Comparison of ENCODE assay signal across 17 mouse cellular contexts in genomic region chr4:102505714-102506113, GRCm38 (mm10).
DNase-seq lines count a peak whose midpoint lies in the region; ATAC-seq and TF ChIP-seq lines count a peak whose summit lies in the region.
"Had no signal": no experiment of that assay in that cellular context is flagged by ENCODE, and none has a peak within 500 bp of the region (broad histone marks: within the 10 kb centered on the region; RNA-seq: fewer than 3 reads in every experiment).

No protein-coding gene starts in this region.

- DNase-seq in heart, adult 18-20 months, result peak; percentile 49 to 80
- no peak for DNase-seq in heart, embryonic 10.5 days (ENCODE audit: low spot score)
- no peak for DNase-seq in liver, postnatal 0 days
- DNase-seq in cerebellum, adult 8-10 months, result no peak
- DNase-seq: adrenal gland, adult 8-10 months; cerebellum, adult 2 months; kidney, adult 8-10 months; midbrain, embryonic 14.5 days; right cerebral cortex, postnatal 25 days had no signal

- no peak for TF ChIP-seq EP300 in liver, postnatal 0 days (IDR thresholded peaks at IDR 0.05; ENCODE audit: low read depth)

- H3K27ac ChIP-seq in heart, embryonic 10.5 days, result no peak overlapping the region
- H3K27ac ChIP-seq in liver, postnatal 0 days (ENCODE audit: low read depth), result no peak overlapping the region
- H3K27ac ChIP-seq in liver, embryonic 12.5 days, result no peak overlapping the region
- peak overlapping the region; percentile 67 for H3K27ac ChIP-seq in brown adipose tissue, adult 24 weeks (replicated peaks; ENCODE audit: low read depth, low read length)
- H3K27ac ChIP-seq in small intestine, adult 2 months (ENCODE audit: insufficient read depth, low read depth, low read length), result peak overlapping the region; percentile 83
- H3K27ac ChIP-seq: embryonic facial prominence, embryonic 15.5 days; heart, embryonic 13.5 days; hindbrain, embryonic 14.5 days; lung, embryonic 15.5 days; stomach, embryonic 15.5 days had no signal

- no peak for TF ChIP-seq POLR2A in small intestine, adult 2 months (IDR thresholded peaks at IDR 0.05; ENCODE audit: low read depth, low read length)

- H3K4me1 ChIP-seq in heart, embryonic 10.5 days, result peaks cover 16% of the 10 kb centered on the region
- peaks cover 15% of the 10 kb centered on the region for H3K4me1 ChIP-seq in liver, postnatal 0 days (ENCODE audit: insufficient read depth)
- H3K4me1 ChIP-seq in liver, embryonic 12.5 days, result peaks cover 16% of the 10 kb centered on the region; the same call in 1 of the 2 replicates
- H3K4me1 ChIP-seq in brown adipose tissue, adult 24 weeks (ENCODE audit: control insufficient read depth, insufficient read depth, insufficient read length, low read length), result peaks cover 30% of the 10 kb centered on the region
- peaks cover 6% of the 10 kb centered on the region; the same call in 1 of the 2 replicates for H3K4me1 ChIP-seq in small intestine, adult 2 months (ENCODE audit: control insufficient read depth, insufficient read depth, insufficient read length, low read length)
- H3K4me1 ChIP-seq: stomach, embryonic 15.5 days had no signal

- H3K4me2 ChIP-seq in liver, postnatal 0 days (ENCODE audit: low read depth, low read length), result no peak overlapping the region
- H3K4me2 ChIP-seq in liver, embryonic 12.5 days, result no peak overlapping the region
- H3K4me2 ChIP-seq: embryonic facial prominence, embryonic 15.5 days; heart, embryonic 13.5 days; hindbrain, embryonic 14.5 days; lung, embryonic 15.5 days; stomach, embryonic 15.5 days had no signal

- 54% methylated on average over 6 of the region's 6 CpGs for WGBS in heart, embryonic 10.5 days
- 54% methylated on average over 6 of the region's 6 CpGs for WGBS in liver, postnatal 0 days (ENCODE audit: insufficient replicate concordance)
- WGBS in liver, embryonic 12.5 days (ENCODE audit: insufficient replicate concordance), result 62% methylated on average over 6 of the region's 6 CpGs
- 59% methylated on average over 6 of the region's 6 CpGs for WGBS in small intestine, adult 2 months

- TF ChIP-seq CTCF in liver, postnatal 0 days (IDR thresholded peaks at IDR 0.05; ENCODE audit: low read depth), result peak; percentile 28
- TF ChIP-seq CTCF in small intestine, adult 2 months (IDR thresholded peaks at IDR 0.05; ENCODE audit: extremely low read depth, insufficient read length, insufficient replicate concordance, low read depth, low read length), result no peak

- no peaks in the 10 kb centered on the region for H3K9me3 ChIP-seq in heart, embryonic 10.5 days
- no peaks in the 10 kb centered on the region for H3K9me3 ChIP-seq in liver, postnatal 0 days (ENCODE audit: low read length)
- H3K9me3 ChIP-seq in liver, embryonic 12.5 days (replicated peaks), result no peaks in the 10 kb centered on the region
- H3K9me3 ChIP-seq: embryonic facial prominence, embryonic 15.5 days; heart, embryonic 13.5 days; lung, embryonic 15.5 days; stomach, embryonic 15.5 days had no signal

- H3K36me3 ChIP-seq in heart, embryonic 10.5 days, result peaks cover 9% of the 10 kb centered on the region; the same call in 1 of the 2 replicates
- no peaks in the 10 kb centered on the region for H3K36me3 ChIP-seq in liver, postnatal 0 days (replicated peaks; ENCODE audit: insufficient read depth, low read length)
- H3K36me3 ChIP-seq in liver, embryonic 12.5 days, result no peaks in the 10 kb centered on the region
- H3K36me3 ChIP-seq in small intestine, adult 2 months (ENCODE audit: control insufficient read depth, insufficient read depth, low read length), result no peaks in the 10 kb centered on the region
- H3K36me3 ChIP-seq: embryonic facial prominence, embryonic 15.5 days; lung, embryonic 15.5 days; stomach, embryonic 15.5 days had no signal

- ATAC-seq in liver, postnatal 0 days, result no peak
- ATAC-seq in liver, embryonic 12.5 days, result no peak

- H3K27me3 ChIP-seq in heart, embryonic 10.5 days (ENCODE audit: insufficient read depth, poor library complexity, severe bottlenecking), result no peaks in the 10 kb centered on the region
- no peaks in the 10 kb centered on the region for H3K27me3 ChIP-seq in liver, postnatal 0 days (ENCODE audit: insufficient read depth, low read length)
- H3K27me3 ChIP-seq in liver, embryonic 12.5 days (replicated peaks), result no peaks in the 10 kb centered on the region
- H3K27me3 ChIP-seq in small intestine, adult 2 months (ENCODE audit: control insufficient read depth, insufficient read depth, low read length), result no peaks in the 10 kb centered on the region
- H3K27me3 ChIP-seq: embryonic facial prominence, embryonic 15.5 days; heart, embryonic 13.5 days; lung, embryonic 15.5 days; stomach, embryonic 15.5 days had no signal

- H3K4me3 ChIP-seq in heart, embryonic 10.5 days, result no peak overlapping the region
- no peak overlapping the region for H3K4me3 ChIP-seq in liver, postnatal 0 days (ENCODE audit: low read depth, low read length)
- no peak overlapping the region for H3K4me3 ChIP-seq in liver, embryonic 12.5 days
- no peak overlapping the region for H3K4me3 ChIP-seq in brown adipose tissue, adult 24 weeks (ENCODE audit: insufficient read depth, low read depth, low read length)
- no peak overlapping the region for H3K4me3 ChIP-seq in small intestine, adult 2 months (ENCODE audit: low read depth, low read length)
- H3K4me3 ChIP-seq: embryonic facial prominence, embryonic 15.5 days; heart, embryonic 13.5 days; lung, embryonic 15.5 days; stomach, embryonic 15.5 days had no signal

- H3K9ac ChIP-seq in liver, postnatal 0 days (replicated peaks), result no peak overlapping the region
- no peak overlapping the region for H3K9ac ChIP-seq in liver, embryonic 12.5 days
- H3K9ac ChIP-seq: embryonic facial prominence, embryonic 15.5 days; heart, embryonic 13.5 days; hindbrain, embryonic 14.5 days; lung, embryonic 15.5 days; stomach, embryonic 15.5 days had no signal

Comparison
In these comparisons a context has a peak if more than half of its experiments do, and no peak if none do; other contexts are left out.
1. DNase-seq: peak in heart, adult 18-20 months (2 of 2); none in heart, embryonic 10.5 days (single experiment), liver, postnatal 0 days (single experiment) and cerebellum, adult 8-10 months (single experiment).
2. H3K27ac ChIP-seq: peak in brown adipose tissue, adult 24 weeks (single experiment) and small intestine, adult 2 months (single experiment); none in heart, embryonic 10.5 days (single experiment), liver, postnatal 0 days (single experiment) and liver, embryonic 12.5 days (single experiment).